Mouse (Mus musculus) urinary bladder, postnatal 36 days (tissue): ENCODE data around the gene Bckdha.

Experiments used
- DNase-seq, 2 experiments: peaks; one replicate each; pipeline ENCODE4 v3.0.0; 2022; ENCODE audit warnings: low spot score in 2 of 2, mixed read lengths in 1 of 2

Bckdha gene

GRCm38 (mm10) chr7:25645074-25645473 lies 13.7 kb downstream of the Bckdha start:
- DNase-seq: peak; percentile 32 to 70

GRCm38 (mm10) chr7:25644631-25645030 lies 14.2 kb downstream of the Bckdha start:
- DNase-seq: no peak

GRCm38 (mm10) chr7:25644136-25644535 lies 14.6 kb downstream of the Bckdha start:
- DNase-seq: no peak

GRCm38 (mm10) chr7:25639754-25640153 lies 19.0 kb downstream of the Bckdha start:
- no peak for DNase-seq

- no peak for DNase-seq
Measured at GRCm38 (mm10) chr7:25637099-25637498, 21.7 kb downstream of the Bckdha start.

- no peak for DNase-seq
Measured at GRCm38 (mm10) chr7:25636373-25636772, 22.4 kb downstream of the Bckdha start.

GRCm38 (mm10) chr7:25632679-25633078 lies 26.1 kb downstream of the Bckdha start:
- no peak for DNase-seq

- DNase-seq: no peak
Measured at GRCm38 (mm10) chr7:25628323-25628620, 30.5 kb downstream of the Bckdha start.

- peak; percentile 79 to 87 for DNase-seq
Measured at GRCm38 (mm10) chr7:25627431-25628322, 31.1 kb downstream of the Bckdha start.

- DNase-seq: peak; percentile 54 to 74
Measured at GRCm38 (mm10) chr7:25626509-25627430, 32.0 kb downstream of the Bckdha start, which contains the start of gene B3gnt8. B3gnt8 (plus strand) TSS chr7:25626654.

- no peak for DNase-seq
Measured at GRCm38 (mm10) chr7:25625594-25626250, 33.1 kb downstream of the Bckdha start.

- no peak for DNase-seq
Measured at GRCm38 (mm10) chr7:25624851-25625250, 33.9 kb downstream of the Bckdha start.

- no peak for DNase-seq
Measured at GRCm38 (mm10) chr7:25623857-25624370, 34.9 kb downstream of the Bckdha start.

GRCm38 (mm10) chr7:25620751-25621150 lies 38.0 kb downstream of the Bckdha start:
- no peak for DNase-seq

- no peak for DNase-seq
Measured at GRCm38 (mm10) chr7:25620101-25620500, 38.7 kb downstream of the Bckdha start.

GRCm38 (mm10) chr7:25619722-25619991 lies 39.1 kb downstream of the Bckdha start:
- DNase-seq: no peak

- DNase-seq: peak; percentile 93 to 96
Measured at GRCm38 (mm10) chr7:25618865-25619721, 39.7 kb downstream of the Bckdha start, which contains the start of gene Dmac2. Dmac2 (plus strand) TSS chr7:25619414.

- DNase-seq: no peak
Measured at GRCm38 (mm10) chr7:25617376-25618160, 41.2 kb downstream of the Bckdha start.

GRCm38 (mm10) chr7:25615706-25616011 lies 43.1 kb downstream of the Bckdha start, which contains the start of gene Erich4:
Erich4 (minus strand) TSS chr7:25615892.
- no peak for DNase-seq
